In the genomic region with DNA sequence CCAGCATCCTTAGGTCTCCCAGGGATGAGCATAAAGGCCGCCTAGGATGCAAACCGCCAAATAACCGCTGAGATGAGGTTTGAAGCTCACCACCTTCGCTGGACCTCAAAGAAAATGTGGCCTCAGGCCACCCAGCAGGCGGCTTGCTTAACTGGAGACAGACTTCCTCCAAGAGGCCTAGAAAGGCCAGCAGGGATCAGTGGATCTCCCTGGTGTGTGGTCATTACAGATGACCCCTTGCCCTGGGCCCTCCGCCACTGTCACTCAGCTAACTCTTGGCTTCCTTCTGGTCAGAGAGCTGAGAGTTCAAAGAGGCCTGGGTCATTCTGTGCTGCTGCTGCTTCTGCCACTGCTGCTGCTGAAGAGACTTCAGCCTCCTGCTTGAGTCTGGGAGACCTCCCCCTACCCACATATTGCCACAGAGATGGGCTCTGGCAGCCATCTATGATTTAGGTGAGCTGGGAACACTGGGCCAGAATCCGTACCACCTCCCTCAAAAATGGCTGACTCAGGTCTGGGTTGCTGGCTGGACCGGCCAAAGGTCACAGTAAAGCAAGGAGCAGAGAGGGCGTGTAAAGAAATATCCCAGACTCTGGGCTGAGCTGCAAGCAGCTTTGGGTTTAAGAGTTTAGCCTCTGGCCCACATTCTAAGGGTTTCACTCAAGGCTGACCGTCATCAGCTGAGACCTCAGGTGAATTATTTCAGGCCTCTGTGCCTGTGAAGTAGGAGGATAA, we compare ENCODE assay signal across 22 mouse cellular contexts.
DNase-seq lines count a peak whose midpoint lies in the region; ATAC-seq and TF ChIP-seq lines count a peak whose summit lies in the region.
"Had no signal": no experiment of that assay in that cellular context is flagged by ENCODE, and none has a peak within 500 bp of the region (broad histone marks: within the 10 kb centered on the region; RNA-seq: fewer than 3 reads in every experiment).

No protein-coding gene starts in this region.

- no peak overlapping the region for H3K9ac ChIP-seq in neural tube, embryonic 15.5 days (replicated peaks)
- H3K9ac ChIP-seq in kidney, postnatal 0 days (ENCODE audit: low read depth, low read length), result no peak overlapping the region
- H3K9ac ChIP-seq: embryonic facial prominence, embryonic 15.5 days; forebrain, embryonic 12.5 days; hindbrain, embryonic 15.5 days; lung, embryonic 14.5 days; neural tube, embryonic 13.5 days had no signal

- H3K4me1 ChIP-seq in neural tube, embryonic 15.5 days, result peaks cover 5% of the 10 kb centered on the region
- peaks cover 12% of the 10 kb centered on the region; the same call in 1 of the 2 replicates for H3K4me1 ChIP-seq in kidney, postnatal 0 days (replicated peaks; ENCODE audit: insufficient read depth, low read length)

- no peak overlapping the region for H3K27ac ChIP-seq in neural tube, embryonic 15.5 days (replicated peaks)
- peak overlapping the region; percentile 72 for H3K27ac ChIP-seq in kidney, postnatal 0 days
- H3K27ac ChIP-seq: embryonic facial prominence, embryonic 15.5 days; forebrain, embryonic 12.5 days; hindbrain, embryonic 15.5 days; layer of hippocampus, adult 2 months; left cerebral cortex, adult 2 months; macrophage; neural tube, embryonic 13.5 days had no signal

- H3K4me2 ChIP-seq in neural tube, embryonic 15.5 days, result no peak overlapping the region
- H3K4me2 ChIP-seq in kidney, postnatal 0 days (ENCODE audit: low read length), result no peak overlapping the region
- H3K4me2 ChIP-seq: embryonic facial prominence, embryonic 15.5 days; forebrain, embryonic 12.5 days; hindbrain, embryonic 15.5 days; lung, embryonic 14.5 days; neural tube, embryonic 13.5 days had no signal

- H3K4me3 ChIP-seq in neural tube, embryonic 15.5 days (replicated peaks), result no peak overlapping the region
- no peak overlapping the region for H3K4me3 ChIP-seq in kidney, postnatal 0 days (replicated peaks; ENCODE audit: low read depth, low read length)
- H3K4me3 ChIP-seq: embryonic facial prominence, embryonic 15.5 days; forebrain, embryonic 12.5 days; hindbrain, embryonic 15.5 days; layer of hippocampus, adult 2 months; left cerebral cortex, adult 2 months; neural tube, embryonic 13.5 days had no signal

- H3K9me3 ChIP-seq in neural tube, embryonic 15.5 days (replicated peaks), result no peaks in the 10 kb centered on the region
- no peaks in the 10 kb centered on the region for H3K9me3 ChIP-seq in kidney, postnatal 0 days (replicated peaks; ENCODE audit: low read length)
- H3K9me3 ChIP-seq: embryonic facial prominence, embryonic 15.5 days; forebrain, embryonic 12.5 days; hindbrain, embryonic 15.5 days; neural tube, embryonic 13.5 days had no signal

- H3K27me3 ChIP-seq in neural tube, embryonic 15.5 days (replicated peaks), result 0 out of 2 replicates have a peak, but pooled peaks cover 3% of the 10 kb centered on the region
- H3K27me3 ChIP-seq in kidney, postnatal 0 days (ENCODE audit: insufficient read depth, low read length), result no peaks in the 10 kb centered on the region
- H3K27me3 ChIP-seq: hindbrain, embryonic 15.5 days had no signal

- TF ChIP-seq CTCF in kidney, postnatal 0 days (IDR thresholded peaks at IDR 0.05; ENCODE audit: low read depth), result no peak

- no peak for ATAC-seq in neural tube, embryonic 15.5 days (ENCODE audit: low FRiP score)
- no peak for ATAC-seq in kidney, postnatal 0 days (replicated peaks; ENCODE audit: low FRiP score, low read depth)
- ATAC-seq in activated CD4-positive, CD25-positive, alpha-beta regulatory T cell, adult 4 months, result no peak
- ATAC-seq: midbrain, embryonic 16.5 days had no signal

- no peaks in the 10 kb centered on the region for H3K36me3 ChIP-seq in neural tube, embryonic 15.5 days
- no peaks in the 10 kb centered on the region for H3K36me3 ChIP-seq in kidney, postnatal 0 days (ENCODE audit: insufficient read depth, low read length)
- H3K36me3 ChIP-seq: embryonic facial prominence, embryonic 15.5 days; forebrain, embryonic 12.5 days; hindbrain, embryonic 15.5 days; neural tube, embryonic 13.5 days had no signal

- DNase-seq in adrenal gland, postnatal 14 days, result peak; percentile 39
- DNase-seq in adrenal gland, postnatal 25 days, result no peak
- DNase-seq in neural tube, embryonic 10.5 days (ENCODE audit: extremely low spot score, low spot score), result peak; percentile 44
- DNase-seq in kidney, postnatal 0 days (ENCODE audit: low spot score), result no peak
- DNase-seq in yolk sac, embryonic 10.5 days (ENCODE audit: low spot score), result peak; percentile 83
- DNase-seq in thymus, postnatal 36 days, result no peak
- DNase-seq: cerebellum, adult 11 months; cerebellum, postnatal 36 days; heart, postnatal 10 days; lung, embryonic 14.5 days; retina, postnatal 1 day; thymus, postnatal 4 days had no signal

- 60% methylated on average over 10 of the region's 10 CpGs for WGBS in neural tube, embryonic 15.5 days
- 55% methylated on average over 10 of the region's 10 CpGs for WGBS in kidney, postnatal 0 days

Comparison
In these comparisons a context has a peak if more than half of its experiments do, and no peak if none do; other contexts are left out.
1. DNase-seq: peak in adrenal gland, postnatal 14 days (single experiment), neural tube, embryonic 10.5 days (single experiment) and yolk sac, embryonic 10.5 days (single experiment); none in adrenal gland, postnatal 25 days (single experiment), kidney, postnatal 0 days (single experiment) and thymus, postnatal 36 days (0 of 2).